Mouse (Mus musculus): ENCODE measurements around the gene Slc35f6. TPM values are rescaled to one million over a fixed set of nuclear protein-coding genes. Genes with fewer than 3 reads are reported as not detected.
"Not testable (repeated sequence)": the region's sequence is repeated elsewhere in the genome, so short reads cannot be mapped to it uniquely, and the experiment has no call there.

Slc35f6 gene
- polyA plus RNA-seq, 1 experiment from 2014 or later, result 34.0 TPM

DNA sequence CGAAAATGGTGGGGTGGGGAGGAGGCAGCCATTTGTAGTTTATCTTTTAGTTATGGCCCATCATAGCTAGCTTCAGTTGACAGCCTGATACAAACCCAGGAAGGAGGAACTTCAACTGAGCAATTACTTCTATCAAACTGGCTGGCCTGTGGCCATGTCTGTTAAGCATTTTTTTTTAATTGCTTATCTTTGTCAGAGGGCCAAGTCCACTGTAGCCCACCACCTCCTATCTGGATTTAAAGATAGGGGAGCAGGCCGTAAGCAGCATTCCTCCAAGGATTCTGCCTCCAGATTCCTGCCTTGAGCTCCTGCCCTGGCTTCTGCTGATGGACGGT, 21.7 kb downstream of the Slc35f6 start:
- Histone ChIP-seq H3K27ac (ENCODE audit: low read length) (no peak overlapping the region), H3K4me1 (ENCODE audit: control insufficient read depth, insufficient read depth, low read length) (peaks cover 18% of the 10 kb centered on the region), H3K4me2 (ENCODE audit: low read depth, low read length) (no peak overlapping the region), H3K27me3 (ENCODE audit: control insufficient read depth, insufficient read depth, low read length) (no peaks in the 10 kb centered on the region), H3K36me3 (ENCODE audit: control insufficient read depth, insufficient read depth, low read length) (peaks cover 13% of the 10 kb centered on the region), H3K4me3 (replicated peaks; ENCODE audit: low read length) (no peak overlapping the region), H3K9ac (ENCODE audit: low read length) (no peak overlapping the region; the same call in 1 of the 2 replicates), H3K9me3 (replicated peaks; ENCODE audit: control insufficient read depth, low read length) (no peaks in the 10 kb centered on the region)
- no peak for ATAC-seq (ENCODE audit: insufficient read depth, low FRiP score)
- 78% methylated on average over 3 of the region's 3 CpGs for WGBS

- Histone ChIP-seq H3K9ac (ENCODE audit: low read length) (no peak overlapping the region), H3K4me3 (replicated peaks; ENCODE audit: low read length) (no peak overlapping the region), H3K36me3 (ENCODE audit: control insufficient read depth, insufficient read depth, low read length) (peaks cover 16% of the 10 kb centered on the region), H3K4me2 (ENCODE audit: low read depth, low read length) (no peak overlapping the region), H3K9me3 (replicated peaks; ENCODE audit: control insufficient read depth, low read length) (no peaks in the 10 kb centered on the region), H3K27ac (ENCODE audit: low read length) (no peak overlapping the region), H3K27me3 (ENCODE audit: control insufficient read depth, insufficient read depth, low read length) (no peaks in the 10 kb centered on the region), H3K4me1 (ENCODE audit: control insufficient read depth, insufficient read depth, low read length) (peaks cover 18% of the 10 kb centered on the region)
- ATAC-seq (ENCODE audit: insufficient read depth, low FRiP score), result no peak
- 84% methylated on average over 7 of the region's 7 CpGs for WGBS
These were observed 22.4 kb downstream of the Slc35f6 start for GRCm38 (mm10) chr5:30670091-30670490.

DNA sequence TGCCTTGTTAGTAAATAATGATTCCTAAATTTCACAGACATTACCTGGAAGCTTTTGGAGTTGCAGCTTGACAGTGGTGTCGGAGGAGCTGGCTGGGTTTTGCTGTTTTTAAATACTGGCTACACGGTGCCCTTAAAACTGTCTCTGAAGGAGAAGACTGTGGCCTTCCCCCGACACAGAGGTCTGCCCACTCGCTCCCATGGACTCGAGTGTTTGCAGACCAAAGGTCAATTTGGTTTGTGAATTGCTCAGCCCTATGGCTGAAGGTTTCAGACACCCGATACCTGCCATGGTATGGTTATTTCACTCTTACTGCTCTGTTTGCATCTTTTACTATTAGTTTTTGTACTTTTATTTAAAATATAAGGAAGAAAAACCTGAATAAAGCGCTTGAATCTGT, 26.3 kb downstream of the Slc35f6 start:
- H3K4me1 ChIP-seq (ENCODE audit: control insufficient read depth, insufficient read depth, low read length), result 0 out of 2 replicates have a peak, but pooled peaks cover under 1% of the 10 kb centered on the region
- H3K27ac ChIP-seq (ENCODE audit: low read length), result no peak overlapping the region
- peaks cover 20% of the 10 kb centered on the region for H3K36me3 ChIP-seq (ENCODE audit: control insufficient read depth, insufficient read depth, low read length)
- no peak overlapping the region for H3K4me2 ChIP-seq (ENCODE audit: low read depth, low read length)
- H3K27me3 ChIP-seq (ENCODE audit: control insufficient read depth, insufficient read depth, low read length), result no peaks in the 10 kb centered on the region
- no peak for ATAC-seq (ENCODE audit: insufficient read depth, low FRiP score)
- 73% methylated on average over 7 of the region's 7 CpGs for WGBS
- H3K9ac ChIP-seq (ENCODE audit: low read length), result no peak overlapping the region
- no peak overlapping the region for H3K4me3 ChIP-seq (replicated peaks; ENCODE audit: low read length)
- no peaks in the 10 kb centered on the region for H3K9me3 ChIP-seq (replicated peaks; ENCODE audit: control insufficient read depth, low read length)

DNA sequence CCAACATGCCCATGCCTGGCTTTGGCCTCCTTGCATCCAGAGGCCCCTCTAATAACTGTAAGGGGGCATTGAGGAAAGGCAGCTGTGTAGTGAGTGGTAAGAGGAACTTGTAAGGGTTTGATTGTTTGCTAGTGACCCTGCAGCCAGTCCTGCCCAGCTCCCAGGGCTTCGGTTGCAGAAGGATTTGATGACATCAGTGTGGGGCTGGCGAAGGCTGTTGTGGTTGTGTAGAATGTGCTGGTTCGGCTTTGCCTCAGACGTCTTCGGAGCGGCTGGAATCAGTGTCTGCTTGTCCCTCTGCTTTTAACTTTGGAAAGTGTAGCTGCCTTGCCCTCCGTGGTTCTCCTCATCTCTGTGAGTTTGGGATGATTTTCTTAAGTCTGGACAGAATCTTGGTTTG, 29.1 kb downstream of the Slc35f6 start:
- H3K9me3 ChIP-seq (replicated peaks; ENCODE audit: control insufficient read depth, low read length), result no peaks in the 10 kb centered on the region
- H3K27ac ChIP-seq (ENCODE audit: low read length), result no peak overlapping the region
- H3K36me3 ChIP-seq (ENCODE audit: control insufficient read depth, insufficient read depth, low read length), result peaks cover 14% of the 10 kb centered on the region
- no peak overlapping the region for H3K4me2 ChIP-seq (ENCODE audit: low read depth, low read length)
- no peak overlapping the region for H3K9ac ChIP-seq (ENCODE audit: low read length)
- WGBS, result 78% methylated on average over 7 of the region's 7 CpGs
- H3K4me1 ChIP-seq (ENCODE audit: control insufficient read depth, insufficient read depth, low read length), result no peaks in the 10 kb centered on the region
- no peak overlapping the region for H3K4me3 ChIP-seq (replicated peaks; ENCODE audit: low read length)
- no peak for ATAC-seq (ENCODE audit: insufficient read depth, low FRiP score)
- no peaks in the 10 kb centered on the region for H3K27me3 ChIP-seq (ENCODE audit: control insufficient read depth, insufficient read depth, low read length)

DNA sequence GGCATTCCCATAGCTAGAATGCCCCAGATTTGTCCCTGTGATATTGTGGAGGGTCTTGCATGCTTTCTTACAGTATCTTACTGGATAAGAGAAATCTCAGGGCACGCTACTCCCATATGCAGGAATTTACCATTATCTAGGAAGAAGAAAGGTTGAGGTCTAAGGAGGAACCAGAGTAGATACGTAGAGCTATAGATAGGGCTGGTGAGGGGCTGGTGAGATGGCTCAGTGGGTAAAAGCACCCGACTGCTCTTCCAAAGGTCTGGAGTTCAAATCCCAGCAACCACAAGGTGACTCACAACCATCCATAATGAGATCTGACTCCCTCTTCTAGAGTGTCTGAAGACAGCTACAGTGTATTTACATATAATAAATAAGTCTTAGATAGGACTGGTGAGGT, 30.3 kb downstream of the Slc35f6 start:
- not testable (repeated sequence) for H3K9ac ChIP-seq (ENCODE audit: low read length); H3K9me3 ChIP-seq (replicated peaks; ENCODE audit: control insufficient read depth, low read length); H3K4me1 ChIP-seq (ENCODE audit: control insufficient read depth, insufficient read depth, low read length); H3K4me2 ChIP-seq (ENCODE audit: low read depth, low read length); H3K27me3 ChIP-seq (ENCODE audit: control insufficient read depth, insufficient read depth, low read length); H3K4me3 ChIP-seq (replicated peaks; ENCODE audit: low read length); H3K27ac ChIP-seq (ENCODE audit: low read length); ATAC-seq (ENCODE audit: insufficient read depth, low FRiP score)
- 90% methylated on average over 3 of the region's 3 CpGs for WGBS
- H3K36me3 ChIP-seq (ENCODE audit: control insufficient read depth, insufficient read depth, low read length), result peaks cover 11% of the 10 kb centered on the region

- H3K27ac ChIP-seq (ENCODE audit: low read length), result no peak overlapping the region
- no peaks in the 10 kb centered on the region for H3K27me3 ChIP-seq (ENCODE audit: control insufficient read depth, insufficient read depth, low read length)
- peaks cover 10% of the 10 kb centered on the region for H3K36me3 ChIP-seq (ENCODE audit: control insufficient read depth, insufficient read depth, low read length)
- 96% methylated on average over 4 of the region's 4 CpGs for WGBS
- ATAC-seq (ENCODE audit: insufficient read depth, low FRiP score), result no peak
- no peak overlapping the region for H3K4me3 ChIP-seq (replicated peaks; ENCODE audit: low read length)
- H3K9me3 ChIP-seq (replicated peaks; ENCODE audit: control insufficient read depth, low read length), result no peaks in the 10 kb centered on the region
- no peak overlapping the region for H3K4me2 ChIP-seq (ENCODE audit: low read depth, low read length)
- H3K4me1 ChIP-seq (ENCODE audit: control insufficient read depth, insufficient read depth, low read length), result no peaks in the 10 kb centered on the region
- H3K9ac ChIP-seq (ENCODE audit: low read length), result no peak overlapping the region
These were observed 31.1 kb downstream of the Slc35f6 start for GRCm38 (mm10) chr5:30678722-30679296.

- no peak for ATAC-seq (ENCODE audit: insufficient read depth, low FRiP score)
These were observed 31.9 kb downstream of the Slc35f6 start for GRCm38 (mm10) chr5:30679593-30679992.

GRCm38 (mm10) chr5:30681970-30682369, 34.2 kb downstream of the Slc35f6 start:
- no peak overlapping the region for H3K9ac ChIP-seq (ENCODE audit: low read length)
- ATAC-seq (ENCODE audit: insufficient read depth, low FRiP score), result no peak
- H3K27ac ChIP-seq (ENCODE audit: low read length), result no peak overlapping the region
- no peaks in the 10 kb centered on the region for H3K9me3 ChIP-seq (replicated peaks; ENCODE audit: control insufficient read depth, low read length)
- no peaks in the 10 kb centered on the region for H3K27me3 ChIP-seq (ENCODE audit: control insufficient read depth, insufficient read depth, low read length)
- H3K36me3 ChIP-seq (ENCODE audit: control insufficient read depth, insufficient read depth, low read length), result no peaks in the 10 kb centered on the region
- 85% methylated on average over 5 of the region's 5 CpGs for WGBS
- no peaks in the 10 kb centered on the region for H3K4me1 ChIP-seq (ENCODE audit: control insufficient read depth, insufficient read depth, low read length)
- H3K4me3 ChIP-seq (replicated peaks; ENCODE audit: low read length), result no peak overlapping the region
- H3K4me2 ChIP-seq (ENCODE audit: low read depth, low read length), result no peak overlapping the region

More at GRCm38 (mm10) chr5:30679593-30679992, 31.9 kb downstream of the Slc35f6 start:
- Histone ChIP-seq H3K4me2 (ENCODE audit: low read depth, low read length) (no peak overlapping the region), H3K36me3 (ENCODE audit: control insufficient read depth, insufficient read depth, low read length) (peaks cover 7% of the 10 kb centered on the region; the same call in 1 of the 2 replicates), H3K9ac (ENCODE audit: low read length) (no peak overlapping the region), H3K9me3 (replicated peaks; ENCODE audit: control insufficient read depth, low read length) (no peaks in the 10 kb centered on the region), H3K27me3 (ENCODE audit: control insufficient read depth, insufficient read depth, low read length) (no peaks in the 10 kb centered on the region), H3K4me3 (replicated peaks; ENCODE audit: low read length) (no peak overlapping the region), H3K4me1 (ENCODE audit: control insufficient read depth, insufficient read depth, low read length) (no peaks in the 10 kb centered on the region), H3K27ac (ENCODE audit: low read length) (no peak overlapping the region)
- WGBS, result 78% methylated on average over 5 of the region's 5 CpGs

DNA sequence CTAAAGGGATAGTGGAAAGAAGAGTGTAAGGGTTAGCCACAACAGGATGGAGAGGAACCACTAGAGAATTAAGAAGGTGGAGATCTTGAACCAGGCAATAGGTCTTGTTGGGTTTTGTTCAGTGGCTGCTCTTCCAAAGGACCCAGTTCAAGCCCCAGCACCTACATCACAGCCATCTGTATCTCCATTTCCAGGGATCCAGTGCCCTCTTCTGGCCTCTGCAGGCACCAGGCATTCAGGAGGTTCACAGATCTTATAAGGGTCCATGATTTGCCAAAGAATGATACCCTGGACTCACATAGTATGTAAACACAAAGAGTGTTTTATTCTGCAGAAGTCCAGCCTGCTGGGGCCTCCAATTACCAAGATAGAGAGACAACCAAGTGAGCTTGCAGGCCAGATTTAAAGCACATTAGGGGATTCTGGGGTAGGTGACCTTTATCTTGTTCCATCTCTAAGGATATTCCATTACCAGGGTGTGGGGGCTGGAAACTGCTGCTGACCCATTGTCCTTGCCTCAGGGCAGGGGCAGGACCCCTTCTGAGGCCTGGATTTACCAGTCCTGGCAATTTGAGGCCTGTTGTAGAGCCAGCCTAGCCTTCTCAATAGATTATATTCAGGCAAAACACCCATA, 35.4 kb downstream of the Slc35f6 start:
- H3K4me3 ChIP-seq (replicated peaks; ENCODE audit: low read length), result no peak overlapping the region
- no peaks in the 10 kb centered on the region for H3K9me3 ChIP-seq (replicated peaks; ENCODE audit: control insufficient read depth, low read length)
- no peaks in the 10 kb centered on the region for H3K36me3 ChIP-seq (ENCODE audit: control insufficient read depth, insufficient read depth, low read length)
- H3K27ac ChIP-seq (ENCODE audit: low read length), result no peak overlapping the region
- H3K9ac ChIP-seq (ENCODE audit: low read length), result no peak overlapping the region
- H3K27me3 ChIP-seq (ENCODE audit: control insufficient read depth, insufficient read depth, low read length), result no peaks in the 10 kb centered on the region
- H3K4me2 ChIP-seq (ENCODE audit: low read depth, low read length), result no peak overlapping the region
- ATAC-seq (ENCODE audit: insufficient read depth, low FRiP score), result no peak
- no peaks in the 10 kb centered on the region for H3K4me1 ChIP-seq (ENCODE audit: control insufficient read depth, insufficient read depth, low read length)
